Mouse (Mus musculus): Measurements from ENCODE around the gene Fto. TPM values are rescaled to one million over a fixed set of nuclear protein-coding genes. Genes with fewer than 3 reads are reported as not detected.

Fto gene
- total and polyA plus RNA-seq, 2 experiments from 2014 or later, result 86.8 to 122 TPM

DNA sequence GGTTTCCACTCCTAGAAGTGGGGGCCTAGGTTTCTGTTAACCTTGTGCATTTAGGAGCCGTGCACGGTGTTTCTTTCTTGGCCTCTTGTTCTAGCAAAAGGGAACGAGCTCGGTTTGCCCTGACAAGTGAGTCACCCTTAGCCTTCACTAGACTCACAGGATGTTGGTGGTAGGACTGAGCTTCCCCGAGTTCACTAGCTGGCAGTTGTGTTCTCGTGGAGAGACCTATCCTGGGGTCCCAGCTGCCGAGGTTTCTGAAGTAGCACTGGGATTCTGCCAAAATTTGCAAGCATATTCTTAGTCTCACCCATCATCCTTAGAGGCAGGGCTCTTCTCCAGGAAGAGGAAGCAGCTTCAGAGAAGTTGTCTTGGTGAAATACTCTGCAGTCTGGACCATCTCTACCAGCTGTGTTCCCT lies 194.4 kb downstream of the Fto start:
- Histone ChIP-seq H3K27me3 (ENCODE audit: insufficient read depth, low read length) (no peaks in the 10 kb centered on the region), H3K27ac (ENCODE audit: low read depth, low read length) (no peak overlapping the region), H3K4me3 (ENCODE audit: low read depth, low read length) (no peak overlapping the region), H3K9me3 (ENCODE audit: low read length) (no peaks in the 10 kb centered on the region), H3K36me3 (ENCODE audit: insufficient read depth) (no peaks in the 10 kb centered on the region), H3K4me2 (ENCODE audit: low read depth) (no peak overlapping the region), H3K4me1 (ENCODE audit: insufficient read depth) (no peaks in the 10 kb centered on the region), H3K9ac (no peak overlapping the region)
- TF ChIP-seq CTCF (IDR thresholded peaks at IDR 0.05; ENCODE audit: low read depth), result no peak
- no peak for ATAC-seq
- DNase-seq, result no peak
- WGBS, result 75% methylated on average over 7 of the region's 7 CpGs

DNA sequence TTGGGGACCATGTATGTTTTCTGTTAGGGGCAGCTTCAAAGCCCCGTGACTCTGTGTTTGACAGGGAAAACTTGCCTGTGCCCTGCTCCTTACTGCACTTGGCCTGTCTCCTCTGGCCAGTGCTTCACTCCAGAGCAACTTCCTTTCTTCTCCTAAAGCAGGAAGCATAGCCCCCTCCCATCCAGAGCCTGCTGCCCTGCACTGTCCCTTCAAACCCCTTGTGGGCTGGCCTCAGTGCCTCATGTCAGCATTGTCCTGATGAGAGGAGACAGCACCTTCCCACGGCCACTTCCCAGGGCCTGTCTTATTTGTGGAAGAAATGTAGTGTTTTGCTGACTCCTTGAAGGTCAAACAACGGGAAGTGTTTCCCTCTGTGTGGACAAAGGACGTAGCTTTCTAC lies 195.0 kb downstream of the Fto start:
- no peak overlapping the region for H3K9ac ChIP-seq
- 76% methylated on average over 4 of the region's 4 CpGs for WGBS
- H3K4me2 ChIP-seq (ENCODE audit: low read depth), result no peak overlapping the region
- H3K4me1 ChIP-seq (ENCODE audit: insufficient read depth), result no peaks in the 10 kb centered on the region
- ATAC-seq, result no peak
- H3K4me3 ChIP-seq (ENCODE audit: low read depth, low read length), result no peak overlapping the region
- no peaks in the 10 kb centered on the region for H3K36me3 ChIP-seq (ENCODE audit: insufficient read depth)
- H3K9me3 ChIP-seq (ENCODE audit: low read length), result no peaks in the 10 kb centered on the region
- H3K27me3 ChIP-seq (ENCODE audit: insufficient read depth, low read length), result no peaks in the 10 kb centered on the region; the same call in 1 of the 2 replicates
- DNase-seq, result no peak
- TF ChIP-seq CTCF (IDR thresholded peaks at IDR 0.05; ENCODE audit: low read depth), result no peak
- no peak overlapping the region for H3K27ac ChIP-seq (ENCODE audit: low read depth, low read length)

DNA sequence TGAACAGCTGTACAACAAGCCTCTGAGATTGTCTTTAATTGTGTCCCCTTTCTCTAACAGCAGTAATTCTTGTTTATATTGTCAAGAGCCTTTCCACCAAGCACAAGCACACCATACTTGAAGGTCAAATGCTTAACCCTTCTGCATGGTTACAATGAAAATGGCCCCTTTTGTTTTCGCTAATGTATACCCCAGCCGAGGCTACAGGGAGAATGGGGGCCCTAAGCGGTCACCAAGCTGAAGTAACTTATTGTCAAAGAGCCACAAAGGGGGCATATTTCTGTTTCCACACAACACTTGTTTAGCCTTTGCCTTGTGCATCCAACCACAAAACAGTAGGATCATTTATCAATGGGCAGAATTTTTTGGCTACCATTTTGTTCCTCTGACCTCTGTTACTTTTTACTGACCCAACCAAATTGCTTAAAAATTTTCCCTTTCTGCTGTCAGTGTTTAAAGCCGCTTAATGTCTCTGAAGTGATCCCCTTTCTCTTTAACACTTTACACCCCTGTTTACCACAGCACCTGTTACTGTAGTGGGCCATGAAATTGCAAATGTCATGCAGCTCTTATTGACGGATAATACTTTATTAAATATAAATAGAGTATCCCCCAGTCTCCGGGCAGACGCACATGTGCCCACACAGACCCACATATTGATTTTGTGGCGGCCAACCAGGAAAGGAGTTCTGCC lies 196.0 kb downstream of the Fto start:
- ATAC-seq (no peak), DNase-seq (no peak)
- H3K4me2 ChIP-seq (ENCODE audit: low read depth), result no peak overlapping the region
- no peak overlapping the region for H3K9ac ChIP-seq
- WGBS, result 43% methylated on average over 8 of the region's 8 CpGs
- no peak for TF ChIP-seq CTCF (IDR thresholded peaks at IDR 0.05; ENCODE audit: low read depth)
- no peak overlapping the region for H3K27ac ChIP-seq (ENCODE audit: low read depth, low read length)
- H3K9me3 ChIP-seq (ENCODE audit: low read length), result no peaks in the 10 kb centered on the region
- no peak overlapping the region for H3K4me3 ChIP-seq (ENCODE audit: low read depth, low read length)
- no peaks in the 10 kb centered on the region; the same call in 1 of the 2 replicates for H3K27me3 ChIP-seq (ENCODE audit: insufficient read depth, low read length)
- H3K4me1 ChIP-seq (ENCODE audit: insufficient read depth), result no peaks in the 10 kb centered on the region
- no peaks in the 10 kb centered on the region for H3K36me3 ChIP-seq (ENCODE audit: insufficient read depth)

DNA sequence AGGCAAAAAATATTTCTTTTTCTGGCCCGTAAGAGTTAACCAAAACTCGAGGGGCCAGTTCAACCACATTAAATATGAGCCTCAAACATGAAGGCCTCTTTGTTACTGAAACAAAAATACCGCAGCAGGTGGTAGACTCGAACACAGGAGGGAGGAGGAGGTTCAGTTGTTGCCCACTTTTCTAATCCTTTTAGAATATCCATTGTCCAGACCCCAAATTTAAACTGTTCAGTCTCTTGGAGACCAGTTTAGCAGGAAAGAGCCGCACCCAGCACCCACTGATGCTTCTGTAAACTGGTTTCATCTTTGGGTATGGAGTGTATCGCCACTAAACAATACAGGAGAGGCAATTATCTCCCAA lies 196.6 kb downstream of the Fto start:
- Histone ChIP-seq H3K4me3 (ENCODE audit: low read depth, low read length) (no peak overlapping the region), H3K27ac (ENCODE audit: low read depth, low read length) (no peak overlapping the region), H3K4me2 (ENCODE audit: low read depth) (no peak overlapping the region), H3K4me1 (ENCODE audit: insufficient read depth) (no peaks in the 10 kb centered on the region), H3K36me3 (ENCODE audit: insufficient read depth) (no peaks in the 10 kb centered on the region), H3K27me3 (ENCODE audit: insufficient read depth, low read length) (no peaks in the 10 kb centered on the region; the same call in 1 of the 2 replicates), H3K9me3 (ENCODE audit: low read length) (no peaks in the 10 kb centered on the region), H3K9ac (no peak overlapping the region)
- 31% methylated on average over 6 of the region's 6 CpGs for WGBS
- TF ChIP-seq CTCF (IDR thresholded peaks at IDR 0.05; ENCODE audit: low read depth), result no peak
- DNase-seq (no peak), ATAC-seq (no peak)

DNA sequence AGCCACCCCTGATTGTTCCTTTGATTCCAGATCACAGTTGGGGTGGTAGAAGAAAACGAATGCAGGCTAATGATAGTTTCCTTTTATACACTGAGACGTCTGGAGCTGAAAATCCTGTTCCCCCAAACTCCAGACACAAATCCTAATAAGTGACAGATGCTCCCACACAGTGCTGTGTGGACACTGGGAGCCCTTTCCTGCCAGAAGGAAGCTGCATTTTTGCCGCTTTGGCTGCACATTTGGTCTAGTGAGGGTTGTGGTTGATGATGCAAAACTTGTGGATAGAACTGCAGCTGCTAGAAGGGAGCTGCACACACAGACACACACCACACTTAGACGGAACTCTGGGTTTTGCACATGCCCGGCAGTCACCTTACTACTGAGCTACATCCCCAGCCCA lies 197.4 kb downstream of the Fto start:
- no peaks in the 10 kb centered on the region for H3K4me1 ChIP-seq (ENCODE audit: insufficient read depth)
- DNase-seq (no peak), ATAC-seq (no peak)
- no peak overlapping the region for H3K4me2 ChIP-seq (ENCODE audit: low read depth)
- no peak overlapping the region for H3K4me3 ChIP-seq (ENCODE audit: low read depth, low read length)
- no peak overlapping the region for H3K9ac ChIP-seq
- no peaks in the 10 kb centered on the region; the same call in 1 of the 2 replicates for H3K27me3 ChIP-seq (ENCODE audit: insufficient read depth, low read length)
- H3K9me3 ChIP-seq (ENCODE audit: low read length), result no peaks in the 10 kb centered on the region
- no peak for TF ChIP-seq CTCF (IDR thresholded peaks at IDR 0.05; ENCODE audit: low read depth)
- 50% methylated on average over 5 of the region's 5 CpGs for WGBS
- no peaks in the 10 kb centered on the region for H3K36me3 ChIP-seq (ENCODE audit: insufficient read depth)
- no peak overlapping the region for H3K27ac ChIP-seq (ENCODE audit: low read depth, low read length)

DNA sequence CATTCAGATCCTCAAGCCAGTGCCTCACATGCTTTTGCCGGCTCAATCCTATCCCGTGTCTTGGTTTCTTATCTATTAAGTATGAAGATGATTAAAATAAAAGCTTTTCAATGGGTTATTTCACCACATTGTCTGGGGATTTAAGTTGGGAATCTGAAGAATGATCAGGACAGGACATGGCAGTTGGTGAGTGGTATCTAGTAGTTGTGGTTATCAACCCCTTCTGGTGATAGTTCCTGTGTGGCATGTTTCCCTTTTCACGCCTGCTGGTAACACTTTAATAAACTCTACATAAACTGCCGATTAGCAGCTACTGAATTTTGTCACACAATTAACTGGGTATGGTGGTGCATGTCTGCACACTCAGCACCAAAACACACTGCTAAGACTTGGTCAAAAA lies 198.6 kb downstream of the Fto start:
- no peaks in the 10 kb centered on the region for H3K36me3 ChIP-seq (ENCODE audit: insufficient read depth)
- H3K4me2 ChIP-seq (ENCODE audit: low read depth), result no peak overlapping the region
- TF ChIP-seq CTCF (IDR thresholded peaks at IDR 0.05; ENCODE audit: low read depth), result no peak
- no peaks in the 10 kb centered on the region; the same call in 1 of the 2 replicates for H3K27me3 ChIP-seq (ENCODE audit: insufficient read depth, low read length)
- no peak overlapping the region for H3K4me3 ChIP-seq (ENCODE audit: low read depth, low read length)
- H3K27ac ChIP-seq (ENCODE audit: low read depth, low read length), result no peak overlapping the region
- H3K4me1 ChIP-seq (ENCODE audit: insufficient read depth), result no peaks in the 10 kb centered on the region
- no peak for DNase-seq
- no peak for ATAC-seq
- WGBS, result 74% methylated on average over 4 of the region's 4 CpGs
- no peak overlapping the region for H3K9ac ChIP-seq
- H3K9me3 ChIP-seq (ENCODE audit: low read length), result no peaks in the 10 kb centered on the region

DNA sequence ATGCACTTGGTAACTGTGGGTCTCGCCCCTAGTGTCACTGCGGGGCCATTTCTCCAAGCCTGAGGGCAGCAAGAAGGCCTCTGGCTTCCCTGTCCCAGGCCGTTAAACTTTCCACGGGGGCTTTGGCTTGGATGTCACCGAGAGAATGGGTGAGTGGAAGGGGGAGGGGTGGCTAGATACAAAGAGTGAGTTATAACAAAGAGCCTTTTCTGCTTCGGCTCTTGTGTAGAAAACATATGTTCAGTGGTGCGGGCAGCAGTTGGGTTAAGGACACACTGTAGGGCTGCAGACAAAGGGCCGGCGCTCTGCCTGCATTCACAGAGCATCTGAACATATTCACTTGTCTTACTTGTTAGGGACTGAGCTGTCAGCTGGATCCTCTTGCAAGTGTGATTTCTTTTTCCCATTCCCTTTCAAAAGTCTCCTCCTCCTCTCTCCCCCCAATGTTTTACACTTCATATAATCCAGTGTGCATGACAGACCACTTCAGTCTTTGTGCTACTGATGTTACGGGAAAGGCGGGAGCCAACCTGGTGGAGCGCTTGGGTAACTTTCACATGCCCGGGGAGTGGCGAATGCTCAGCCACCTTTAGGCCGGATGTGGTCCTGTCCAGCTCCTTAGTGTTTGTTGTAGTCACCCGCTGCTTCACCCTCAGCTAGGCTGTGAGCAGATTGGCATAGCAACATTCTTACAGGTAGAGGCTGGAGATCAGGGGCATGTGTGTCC lies 201.6 kb downstream of the Fto start:
- Histone ChIP-seq H3K4me3 (ENCODE audit: low read depth, low read length) (no peak overlapping the region), H3K27ac (ENCODE audit: low read depth, low read length) (no peak overlapping the region), H3K36me3 (ENCODE audit: insufficient read depth) (no peaks in the 10 kb centered on the region), H3K27me3 (ENCODE audit: insufficient read depth, low read length) (no peaks in the 10 kb centered on the region; the same call in 1 of the 2 replicates), H3K9ac (no peak overlapping the region), H3K9me3 (ENCODE audit: low read length) (no peaks in the 10 kb centered on the region), H3K4me2 (ENCODE audit: low read depth) (no peak overlapping the region), H3K4me1 (ENCODE audit: insufficient read depth) (no peaks in the 10 kb centered on the region)
- WGBS, result 28% methylated on average over 16 of the region's 16 CpGs
- no peak for TF ChIP-seq CTCF (IDR thresholded peaks at IDR 0.05; ENCODE audit: low read depth)
- no peak for DNase-seq
- ATAC-seq, result peak; percentile 16; the same call in 1 of the 2 replicates
